Mouse (Mus musculus): ENCODE measurements around the gene Slc19a3. TPM values are rescaled to one million over a fixed set of nuclear protein-coding genes. Genes with fewer than 3 reads are reported as not detected.

Gene Slc19a3
- polyA plus RNA-seq, 1 experiment from 2014 or later = 0.34 TPM

GRCm38 (mm10) chr1:83067205-83067604 lies 29.0 kb upstream of the Slc19a3 start:
- no peaks in the 10 kb centered on the region for H3K9me3 ChIP-seq (ENCODE audit: control insufficient read depth, low read length)
- no peaks in the 10 kb centered on the region for H3K27me3 ChIP-seq (ENCODE audit: control insufficient read depth, insufficient read depth, low read length)
- no peak overlapping the region for H3K4me3 ChIP-seq (ENCODE audit: low read depth, low read length)
- no peak for TF ChIP-seq EP300 (optimal IDR thresholded peaks at IDR 0.05)
- no peak overlapping the region for H3K9ac ChIP-seq (ENCODE audit: low read length)
- H3K27ac ChIP-seq (replicated peaks) = no peak overlapping the region
- 82% methylated on average over 10 of the region's 10 CpGs for WGBS
- H3K4me1 ChIP-seq (replicated peaks; ENCODE audit: control insufficient read depth, insufficient read depth) = no peaks in the 10 kb centered on the region
- no peaks in the 10 kb centered on the region for H3K36me3 ChIP-seq (ENCODE audit: control insufficient read depth, insufficient read depth, low read length)
- ATAC-seq (ENCODE audit: low FRiP score, low TSS enrichment) (no peak), DNase-seq (ENCODE audit: low spot score) (no peak)
- no peak overlapping the region for H3K4me2 ChIP-seq (replicated peaks; ENCODE audit: low read depth)

GRCm38 (mm10) chr1:83066577-83066976 lies 28.3 kb upstream of the Slc19a3 start:
- H3K9me3 ChIP-seq (ENCODE audit: control insufficient read depth, low read length) = no peaks in the 10 kb centered on the region
- no peaks in the 10 kb centered on the region for H3K27me3 ChIP-seq (ENCODE audit: control insufficient read depth, insufficient read depth, low read length)
- DNase-seq (ENCODE audit: low spot score) (no peak), ATAC-seq (ENCODE audit: low FRiP score, low TSS enrichment) (no peak)
- no peak overlapping the region for H3K4me2 ChIP-seq (replicated peaks; ENCODE audit: low read depth)
- H3K27ac ChIP-seq (replicated peaks) = no peak overlapping the region
- H3K36me3 ChIP-seq (ENCODE audit: control insufficient read depth, insufficient read depth, low read length) = no peaks in the 10 kb centered on the region
- H3K4me3 ChIP-seq (ENCODE audit: low read depth, low read length) = no peak overlapping the region
- H3K4me1 ChIP-seq (replicated peaks; ENCODE audit: control insufficient read depth, insufficient read depth) = no peaks in the 10 kb centered on the region
- TF ChIP-seq EP300 (optimal IDR thresholded peaks at IDR 0.05) (no peak), CTCF (IDR thresholded peaks at IDR 0.05; ENCODE audit: low read depth) (no peak)
- 89% methylated on average over 4 of the region's 4 CpGs for WGBS
- H3K9ac ChIP-seq (ENCODE audit: low read length) = no peak overlapping the region

GRCm38 (mm10) chr1:83064851-83065250 lies 26.6 kb upstream of the Slc19a3 start:
- WGBS = 19% methylated on average over 3 of the region's 3 CpGs
- TF ChIP-seq EP300 (optimal IDR thresholded peaks at IDR 0.05) (no peak), CTCF (IDR thresholded peaks at IDR 0.05; ENCODE audit: low read depth) (peak; percentile 78)
- Histone ChIP-seq H3K4me3 (ENCODE audit: low read depth, low read length) (no peak overlapping the region), H3K9ac (ENCODE audit: low read length) (no peak overlapping the region), H3K36me3 (ENCODE audit: control insufficient read depth, insufficient read depth, low read length) (no peaks in the 10 kb centered on the region), H3K4me2 (replicated peaks; ENCODE audit: low read depth) (no peak overlapping the region), H3K4me1 (replicated peaks; ENCODE audit: control insufficient read depth, insufficient read depth) (no peaks in the 10 kb centered on the region), H3K27me3 (ENCODE audit: control insufficient read depth, insufficient read depth, low read length) (no peaks in the 10 kb centered on the region), H3K27ac (replicated peaks) (no peak overlapping the region), H3K9me3 (ENCODE audit: control insufficient read depth, low read length) (no peaks in the 10 kb centered on the region)
- peak; percentile 31 for DNase-seq (ENCODE audit: low spot score)
- no peak for ATAC-seq (ENCODE audit: low FRiP score, low TSS enrichment)

- no peak for DNase-seq (ENCODE audit: low spot score)
- no peak for TF ChIP-seq CTCF (IDR thresholded peaks at IDR 0.05; ENCODE audit: low read depth)
- no peak for TF ChIP-seq EP300 (optimal IDR thresholded peaks at IDR 0.05)
- Histone ChIP-seq H3K9ac (ENCODE audit: low read length) (no peak within 1 kb of the TSS), H3K4me2 (replicated peaks; ENCODE audit: low read depth) (no peak within 1 kb of the TSS), H3K4me1 (replicated peaks; ENCODE audit: control insufficient read depth, insufficient read depth) (no peaks in the 10 kb centered on the region), H3K36me3 (ENCODE audit: control insufficient read depth, insufficient read depth, low read length) (no peaks in the 10 kb centered on the region), H3K27ac (replicated peaks) (no peak within 1 kb of the TSS), H3K9me3 (ENCODE audit: control insufficient read depth, low read length) (no peaks in the 10 kb centered on the region), H3K4me3 (ENCODE audit: low read depth, low read length) (no peak within 1 kb of the TSS), H3K27me3 (ENCODE audit: control insufficient read depth, insufficient read depth, low read length) (no peaks in the 10 kb centered on the region)
- ATAC-seq (ENCODE audit: low FRiP score, low TSS enrichment) = no peak
- 80% methylated on average over 4 of the region's 4 CpGs for WGBS
These were observed 22.4 kb upstream of the Slc19a3 start, which contains the start of gene Krtap28-13 for GRCm38 (mm10) chr1:83060643-83061042. TSS of gene Krtap28-13 (plus strand) at chr1:83060930.

- Histone ChIP-seq H3K9me3 (ENCODE audit: control insufficient read depth, low read length) (no peaks in the 10 kb centered on the region), H3K4me3 (ENCODE audit: low read depth, low read length) (no peak within 1 kb of the TSS), H3K27ac (replicated peaks) (no peak within 1 kb of the TSS), H3K9ac (ENCODE audit: low read length) (no peak within 1 kb of the TSS), H3K27me3 (ENCODE audit: control insufficient read depth, insufficient read depth, low read length) (no peaks in the 10 kb centered on the region), H3K4me1 (replicated peaks; ENCODE audit: control insufficient read depth, insufficient read depth) (no peaks in the 10 kb centered on the region), H3K4me2 (replicated peaks; ENCODE audit: low read depth) (no peak within 1 kb of the TSS), H3K36me3 (ENCODE audit: control insufficient read depth, insufficient read depth, low read length) (no peaks in the 10 kb centered on the region)
- TF ChIP-seq CTCF (IDR thresholded peaks at IDR 0.05; ENCODE audit: low read depth) (no peak), EP300 (optimal IDR thresholded peaks at IDR 0.05) (no peak)
- DNase-seq (ENCODE audit: low spot score) = no peak
- no peak for ATAC-seq (ENCODE audit: low FRiP score, low TSS enrichment)
- 79% methylated on average over 9 of the region's 9 CpGs for WGBS
These were observed 21.0 kb upstream of the Slc19a3 start, which contains the start of gene A030005K14Rik for GRCm38 (mm10) chr1:83059278-83059677. TSS of gene A030005K14Rik (minus strand) at chr1:83059378.

- ATAC-seq (ENCODE audit: low FRiP score, low TSS enrichment) (no peak), DNase-seq (ENCODE audit: low spot score) (no peak)
- Histone ChIP-seq H3K4me3 (ENCODE audit: low read depth, low read length) (no peak overlapping the region), H3K36me3 (ENCODE audit: control insufficient read depth, insufficient read depth, low read length) (no peaks in the 10 kb centered on the region), H3K4me2 (replicated peaks; ENCODE audit: low read depth) (no peak overlapping the region), H3K4me1 (replicated peaks; ENCODE audit: control insufficient read depth, insufficient read depth) (no peaks in the 10 kb centered on the region), H3K27me3 (ENCODE audit: control insufficient read depth, insufficient read depth, low read length) (no peaks in the 10 kb centered on the region), H3K9me3 (ENCODE audit: control insufficient read depth, low read length) (no peaks in the 10 kb centered on the region), H3K9ac (ENCODE audit: low read length) (no peak overlapping the region), H3K27ac (replicated peaks) (no peak overlapping the region)
- TF ChIP-seq CTCF (IDR thresholded peaks at IDR 0.05; ENCODE audit: low read depth) = no peak
- TF ChIP-seq EP300 (optimal IDR thresholded peaks at IDR 0.05) = no peak
- 45% methylated on average over 1 of the region's 1 CpGs for WGBS
These were observed 20.2 kb upstream of the Slc19a3 start for GRCm38 (mm10) chr1:83058481-83058880.

All from stomach, postnatal 0 days (tissue).